Comparison of ENCODE assay signal across 8 mouse cellular contexts in genomic region chr2:72529358-72530319, GRCm38 (mm10). TPM values are rescaled to one million over a fixed set of nuclear protein-coding genes. Genes with fewer than 3 reads are reported as not detected.
DNase-seq lines count a peak whose midpoint lies in the region; ATAC-seq and TF ChIP-seq lines count a peak whose summit lies in the region.

No protein-coding gene starts in this region.

- no peak for TF ChIP-seq CTCF in kidney, postnatal 0 days (IDR thresholded peaks at IDR 0.05; ENCODE audit: low read depth)
- TF ChIP-seq CTCF in hindbrain, postnatal 0 days (IDR thresholded peaks at IDR 0.05; ENCODE audit: low read depth), result no peak

- 44% methylated on average over 25 of the region's 25 CpGs for WGBS in kidney, postnatal 0 days
- WGBS in hindbrain, postnatal 0 days, result 14% methylated on average over 25 of the region's 25 CpGs
- WGBS in midbrain, embryonic 14.5 days, result 5% methylated on average over 25 of the region's 25 CpGs

- no peaks in the 10 kb centered on the region for H3K4me1 ChIP-seq in kidney, postnatal 0 days (replicated peaks; ENCODE audit: insufficient read depth, low read length)
- 0 out of 2 replicates have a peak, but pooled peaks cover 7% of the 10 kb centered on the region for H3K4me1 ChIP-seq in hindbrain, postnatal 0 days (ENCODE audit: insufficient read depth, low read length)
- H3K4me1 ChIP-seq in midbrain, embryonic 14.5 days (ENCODE audit: control insufficient read depth, insufficient read depth, low read length), result peaks cover 12% of the 10 kb centered on the region

- peak; percentile 54 for DNase-seq in kidney, postnatal 0 days (ENCODE audit: low spot score)
- no peak for DNase-seq in kidney, adult 18-20 months
- DNase-seq in embryo, embryonic 11 days, result peak; percentile 74
- peak; percentile 62 for DNase-seq in hindbrain, postnatal 0 days (ENCODE audit: low spot score)
- peak; percentile 75 for DNase-seq in midbrain, embryonic 14.5 days
- DNase-seq in urinary bladder, postnatal 10 days (ENCODE audit: low spot score), result no peak
- no peak for DNase-seq in thymus, adult 18-20 months
- DNase-seq in thymus, postnatal 25 days, result no peak

- 0 out of 2 replicates have a peak overlapping the region, but pooled peaks have one; percentile 6 for H3K4me3 ChIP-seq in kidney, postnatal 0 days (replicated peaks; ENCODE audit: low read depth, low read length)
- H3K4me3 ChIP-seq in hindbrain, postnatal 0 days (ENCODE audit: low read length), result peak overlapping the region; percentile 27
- peak overlapping the region; percentile 30 for H3K4me3 ChIP-seq in midbrain, embryonic 14.5 days (replicated peaks; ENCODE audit: low read depth, low read length)

- no peak overlapping the region for H3K27ac ChIP-seq in kidney, postnatal 0 days
- H3K27ac ChIP-seq in hindbrain, postnatal 0 days, result peak overlapping the region; percentile 5
- H3K27ac ChIP-seq in midbrain, embryonic 14.5 days (replicated peaks; ENCODE audit: low read depth, low read length), result peak overlapping the region; percentile 65

- H3K27me3 ChIP-seq in kidney, postnatal 0 days (ENCODE audit: insufficient read depth, low read length), result no peaks in the 10 kb centered on the region
- H3K27me3 ChIP-seq in hindbrain, postnatal 0 days (ENCODE audit: insufficient read depth, low read length), result no peaks in the 10 kb centered on the region
- H3K27me3 ChIP-seq in midbrain, embryonic 14.5 days (ENCODE audit: control insufficient read depth, insufficient read depth, low read length), result peaks cover 45% of the 10 kb centered on the region; the same call in 1 of the 2 replicates

- no peaks in the 10 kb centered on the region for H3K9me3 ChIP-seq in kidney, postnatal 0 days (replicated peaks; ENCODE audit: low read length)
- no peaks in the 10 kb centered on the region for H3K9me3 ChIP-seq in hindbrain, postnatal 0 days (ENCODE audit: low read length)
- no peaks in the 10 kb centered on the region for H3K9me3 ChIP-seq in midbrain, embryonic 14.5 days (ENCODE audit: control insufficient read depth, low read length)

- H3K9ac ChIP-seq in kidney, postnatal 0 days (ENCODE audit: low read depth, low read length), result no peak overlapping the region
- peak overlapping the region; percentile 6; the same call in 1 of the 2 replicates for H3K9ac ChIP-seq in hindbrain, postnatal 0 days (replicated peaks; ENCODE audit: low read length)
- H3K9ac ChIP-seq in midbrain, embryonic 14.5 days (replicated peaks; ENCODE audit: low read length), result peak overlapping the region; percentile 45; the same call in 1 of the 2 replicates

- H3K36me3 ChIP-seq in kidney, postnatal 0 days (ENCODE audit: insufficient read depth, low read length), result no peaks in the 10 kb centered on the region
- no peaks in the 10 kb centered on the region for H3K36me3 ChIP-seq in hindbrain, postnatal 0 days (ENCODE audit: insufficient read depth, low read length)
- no peaks in the 10 kb centered on the region for H3K36me3 ChIP-seq in midbrain, embryonic 14.5 days (ENCODE audit: control insufficient read depth, insufficient read depth, low read length)

- peak overlapping the region; percentile 29 for H3K4me2 ChIP-seq in kidney, postnatal 0 days (ENCODE audit: low read length)
- H3K4me2 ChIP-seq in hindbrain, postnatal 0 days (ENCODE audit: low read depth, low read length), result peak overlapping the region; percentile 58
- peak overlapping the region; percentile 61 for H3K4me2 ChIP-seq in midbrain, embryonic 14.5 days (ENCODE audit: low read length)

- no peak for ATAC-seq in kidney, postnatal 0 days (replicated peaks; ENCODE audit: low FRiP score, low read depth)
- peak; percentile 45 for ATAC-seq in hindbrain, postnatal 0 days
- peak; percentile 63; the same call in 1 of the 2 replicates for ATAC-seq in midbrain, embryonic 14.5 days (ENCODE audit: low FRiP score, low TSS enrichment)

RNA-seq across cellular contexts. Expression of gene Cdca7, which starts 53.7 kb away (rescaled TPM):
- polyA plus RNA-seq in kidney, postnatal 0 days (2015; fragmentation: Nextera tagmentation; extraction: Ambion mirVana), result 73.6 and 88.7 TPM in 2 replicates
- total RNA-seq in hindbrain, postnatal 0 days (2014; rRNA removed), result 17.5 and 21.3 TPM in 2 replicates
- 12.8 and 14.4 TPM in 2 replicates for polyA plus RNA-seq in hindbrain, postnatal 0 days (2015; fragmentation: Nextera tagmentation; extraction: Ambion mirVana)
- 11.9 and 26.7 TPM in 2 replicates for polyA plus RNA-seq in midbrain, embryonic 14.5 days (2014; fragmentation: Nextera tagmentation; extraction: Ambion mirVana)

Comparison
In these comparisons a context has a peak if more than half of its experiments do, and no peak if none do; other contexts are left out.
1. DNase-seq: peak in kidney, postnatal 0 days (single experiment), embryo, embryonic 11 days (single experiment), hindbrain, postnatal 0 days (single experiment) and midbrain, embryonic 14.5 days (single experiment); none in kidney, adult 18-20 months (single experiment), urinary bladder, postnatal 10 days (single experiment), thymus, adult 18-20 months (0 of 2) and thymus, postnatal 25 days (single experiment).
2. Peak in every context shown above with its lines, with median percentiles within 50 percentile points of each other: H3K4me2 ChIP-seq and H3K4me3 ChIP-seq.